Mouse (Mus musculus) 3134 (cell line): Measurements from ENCODE around the gene Epn2.

Source experiments
- DNase-seq: peaks from one replicate; pipeline ENCODE4 v3.0.0-alpha.2; 2011; ENCODE audit warnings: low spot score; ENCODE audit not compliant: insufficient read length; ENCODE audit errors: extremely low read depth

Gene Epn2

DNA sequence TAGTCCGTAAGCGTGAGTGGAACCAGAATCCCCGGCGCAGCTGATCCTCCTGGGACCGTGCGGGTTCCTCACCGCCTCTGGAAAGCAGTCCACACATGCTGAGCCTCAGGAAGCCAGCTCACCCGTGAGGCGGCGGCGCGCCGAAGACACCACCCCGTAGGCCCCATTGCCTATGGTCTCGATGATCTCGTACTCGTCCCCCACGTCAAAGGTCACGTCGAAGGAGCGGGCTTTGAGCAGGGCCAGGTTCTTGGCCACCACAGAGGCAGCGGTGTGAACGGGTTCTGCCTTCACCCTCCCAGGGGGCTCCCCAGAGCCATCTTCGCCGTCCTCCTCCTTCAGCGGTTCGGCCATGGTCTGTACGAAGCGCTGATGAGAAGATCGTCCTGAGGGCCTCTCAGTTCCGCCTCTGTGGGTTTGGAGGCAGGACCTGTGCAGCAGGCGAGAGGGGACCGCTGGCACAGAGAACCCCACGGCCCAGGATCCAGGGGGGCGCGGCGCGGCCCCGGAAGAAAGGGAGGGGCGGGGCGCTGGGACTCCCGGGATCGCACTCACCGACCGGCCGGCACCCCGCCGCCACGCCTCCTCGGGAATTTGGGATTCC, 85.9 kb downstream of the Epn2 start:
- no peak for DNase-seq

DNA sequence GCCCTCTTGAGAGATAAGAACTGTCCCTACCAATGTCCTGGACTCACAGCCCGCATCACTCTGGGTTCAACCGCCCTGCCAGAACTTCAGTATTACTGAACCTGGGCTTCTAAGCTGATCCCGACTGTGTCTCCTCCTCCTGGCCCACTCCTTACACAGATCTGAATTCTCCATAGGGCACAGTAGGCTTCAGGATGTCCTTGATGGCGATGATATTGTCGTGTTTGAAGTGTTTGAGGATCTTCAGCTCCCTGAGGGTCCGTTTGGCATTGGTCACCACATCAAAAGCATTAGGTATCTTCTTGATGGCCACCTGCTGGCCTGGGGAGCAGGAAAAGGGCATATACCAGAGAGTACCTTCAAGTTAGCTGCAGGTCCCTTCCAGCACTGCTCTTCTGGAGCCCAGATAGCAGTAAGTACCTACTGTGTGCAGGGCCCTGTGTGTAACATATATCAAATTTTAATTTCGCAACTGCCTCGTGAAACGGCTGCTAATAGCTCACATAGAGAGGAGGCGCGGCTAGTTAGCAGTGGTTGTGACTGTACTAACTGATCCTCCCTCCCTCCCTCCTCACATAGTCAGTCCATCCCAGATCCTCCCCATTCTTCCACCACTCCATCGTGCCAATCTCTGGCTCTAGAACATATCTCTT, 86.6 kb downstream of the Epn2 start:
- DNase-seq = no peak

DNA sequence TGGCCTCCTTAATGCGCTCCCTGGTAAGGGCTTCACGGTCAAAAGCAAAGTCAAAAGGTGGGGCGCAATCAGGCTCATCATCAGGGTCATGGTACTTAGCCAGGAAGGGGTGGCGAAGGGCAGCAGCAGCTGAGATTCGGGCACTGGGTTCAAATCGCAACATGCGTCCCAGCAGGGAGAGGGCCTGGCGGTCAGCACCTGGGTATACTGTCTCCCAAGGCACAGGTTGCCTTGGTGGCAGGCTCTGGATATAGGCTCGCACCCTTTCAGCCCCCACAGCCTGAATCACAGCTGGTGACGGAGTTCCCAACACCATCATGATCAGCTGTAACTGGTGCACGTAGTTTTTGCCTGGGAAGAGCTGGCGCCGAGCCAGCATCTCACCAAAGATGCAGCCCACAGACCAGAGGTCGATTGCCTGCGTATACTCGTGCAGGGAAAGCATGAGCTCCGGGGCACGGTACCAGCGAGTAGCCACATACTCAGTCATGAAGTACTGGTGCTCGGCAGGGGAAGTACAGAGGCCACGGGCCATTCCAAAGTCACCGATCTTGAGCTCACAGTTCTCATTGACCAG, 88.5 kb downstream of the Epn2 start:
- no peak for DNase-seq

DNA sequence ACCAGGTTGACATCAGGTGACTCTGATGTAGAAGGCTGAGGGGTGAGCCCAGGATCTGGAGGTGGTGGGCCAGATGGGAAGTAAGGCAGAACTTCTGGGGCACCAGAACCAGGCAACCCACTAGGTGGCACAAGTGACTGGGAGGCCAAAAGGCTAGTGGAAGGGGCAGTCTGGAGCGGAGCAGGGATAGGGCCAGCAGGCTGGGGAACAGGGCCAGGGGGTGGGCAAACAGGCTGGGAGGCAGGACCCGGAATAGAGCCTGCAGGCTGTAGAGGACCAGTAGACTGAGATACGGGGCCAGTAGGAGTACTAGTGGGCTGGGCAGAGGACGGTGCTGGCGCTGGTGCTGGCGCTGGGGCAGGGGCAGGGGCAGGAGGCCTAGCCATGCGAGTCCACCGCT, 89.6 kb downstream of the Epn2 start:
- DNase-seq = no peak

DNA sequence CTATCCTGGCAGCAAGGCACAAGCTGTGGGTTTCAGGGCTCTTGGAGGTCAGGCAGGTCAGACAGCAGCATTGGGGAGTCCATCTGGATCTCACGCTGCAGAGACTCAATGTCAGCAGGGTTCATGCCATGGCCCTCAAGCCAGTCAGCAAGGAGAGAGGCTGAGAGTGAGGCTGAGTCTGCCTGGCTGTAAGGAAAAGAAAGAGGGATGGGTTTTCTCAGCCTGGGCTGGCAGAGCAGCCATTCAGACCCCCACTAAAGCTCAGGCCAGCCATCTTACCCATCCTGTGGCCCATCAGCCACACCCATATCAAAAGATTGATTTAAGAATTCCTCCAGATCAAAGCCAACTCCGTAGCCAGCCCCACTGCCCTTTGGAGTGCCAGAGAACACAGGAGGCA, 90.4 kb downstream of the Epn2 start:
- no peak for DNase-seq

DNA sequence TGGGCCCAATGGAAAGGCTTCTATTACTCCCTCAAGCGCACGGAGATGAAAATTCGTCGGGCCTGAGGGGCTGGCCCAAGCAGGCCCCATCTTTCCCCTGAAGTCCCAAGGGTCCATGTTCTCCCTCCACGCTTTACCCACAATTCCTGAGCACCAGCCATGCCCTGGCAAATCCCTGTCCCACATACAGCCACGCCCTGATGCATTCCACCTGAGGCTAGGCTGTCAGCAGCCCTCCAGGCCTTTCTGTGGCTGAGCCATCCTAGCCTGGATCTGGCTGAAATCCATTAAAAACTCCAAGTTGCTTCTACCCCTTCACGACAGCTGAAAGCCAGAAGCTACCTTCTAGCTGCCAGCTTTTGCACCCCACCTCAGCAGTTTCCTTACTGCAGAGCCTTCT, 91.6 kb downstream of the Epn2 start:
- DNase-seq = peak; percentile 43

DNA sequence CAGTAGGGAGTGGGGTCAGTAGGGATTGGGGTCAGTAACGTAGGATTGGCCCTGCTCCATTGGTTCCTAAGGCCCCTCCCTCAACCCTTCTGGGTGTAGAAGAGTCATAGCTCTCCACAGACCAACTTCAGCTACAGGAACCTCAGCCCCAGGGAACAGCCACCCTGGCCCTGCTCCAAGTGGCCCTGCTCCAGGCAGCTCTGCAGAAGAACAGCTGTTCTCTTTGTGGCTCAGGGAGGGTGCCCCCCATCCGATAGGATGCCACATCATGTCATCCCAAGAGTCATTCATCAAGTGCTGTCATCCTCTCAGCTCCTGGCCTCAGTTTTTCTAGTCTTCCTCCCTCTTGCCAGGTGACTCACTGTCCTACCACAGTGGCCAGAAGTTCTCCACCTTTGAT, 92.1 kb downstream of the Epn2 start:
- peak; percentile 76 for DNase-seq

DNA sequence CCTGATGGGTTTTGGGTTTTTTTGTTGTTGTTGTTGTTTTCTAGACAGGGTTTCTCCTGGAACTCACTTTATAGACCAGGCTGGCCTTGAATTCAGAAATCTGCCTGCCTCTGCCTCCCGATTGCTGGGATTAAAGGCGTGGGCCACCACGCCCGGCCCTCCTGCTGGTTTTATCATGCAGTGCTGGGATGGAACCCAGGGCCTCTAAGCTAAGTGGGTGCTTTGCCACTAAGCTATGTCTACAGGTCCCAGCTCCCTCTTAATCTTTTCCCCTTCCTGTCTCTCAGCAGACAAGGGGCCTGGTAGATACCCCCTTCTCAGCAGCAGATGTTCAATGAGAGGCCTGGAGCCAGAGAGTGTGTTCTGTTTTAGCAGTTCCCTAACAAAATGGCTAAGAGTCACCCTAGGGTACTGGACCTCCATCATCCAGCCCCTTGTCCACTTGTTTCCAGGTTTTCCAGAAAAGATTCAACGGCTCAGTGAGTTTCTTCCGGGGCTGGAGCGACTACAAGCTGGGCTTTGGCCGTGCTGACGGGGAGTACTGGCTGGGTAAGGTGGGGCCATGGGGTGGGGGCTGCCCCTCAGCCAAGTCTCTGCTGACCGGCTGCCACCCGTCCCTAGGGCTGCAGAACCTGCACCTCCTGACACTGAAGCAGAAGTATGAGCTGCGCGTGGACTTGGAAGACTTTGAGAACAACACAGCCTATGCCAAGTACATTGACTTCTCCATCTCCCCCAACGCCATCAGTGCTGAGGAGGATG, 92.8 kb downstream of the Epn2 start:
- DNase-seq = no peak

DNA sequence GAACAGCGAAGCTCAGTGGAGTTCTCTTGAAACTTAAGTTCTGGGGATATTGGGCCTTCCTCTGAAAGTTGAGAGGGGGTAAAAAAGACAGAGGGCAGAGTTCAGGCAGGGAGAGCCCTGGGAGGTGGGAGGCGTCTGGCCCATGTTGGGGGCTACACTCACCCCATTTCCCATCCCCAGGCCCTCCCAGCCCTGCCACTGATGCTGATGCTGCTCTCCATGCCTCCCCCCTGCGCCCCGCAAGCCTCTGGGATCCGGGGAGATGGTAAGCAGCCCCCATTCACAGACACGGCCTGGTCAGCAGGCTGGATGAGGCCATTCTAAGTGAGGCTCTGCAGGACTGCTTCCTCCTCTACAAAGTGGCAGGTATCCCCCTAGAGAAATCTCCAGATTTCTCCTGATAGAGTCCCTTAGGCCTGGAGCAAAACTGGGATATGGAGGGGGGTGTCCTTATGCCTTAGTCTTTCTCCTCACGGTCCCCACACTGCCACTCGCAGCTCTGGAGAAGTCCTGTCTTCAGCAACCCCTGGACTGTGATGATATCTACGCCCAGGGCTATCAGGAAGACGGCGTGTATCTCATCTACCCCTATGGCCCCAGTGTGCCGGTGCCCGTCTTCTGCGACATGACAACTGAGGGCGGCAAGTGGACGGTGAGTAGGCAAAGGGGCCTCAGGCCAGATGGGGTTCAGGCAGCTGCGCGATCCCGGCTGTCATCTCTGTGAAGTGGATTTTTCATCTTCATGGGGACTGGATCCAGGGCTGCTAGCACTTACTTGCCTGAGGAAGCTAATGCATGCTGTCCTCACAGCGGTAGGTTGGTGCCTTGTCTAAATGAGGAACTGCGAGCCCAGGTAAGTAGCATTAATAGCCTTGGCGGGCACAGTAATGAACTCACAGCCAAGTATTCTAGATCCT, 93.7 kb downstream of the Epn2 start:
- DNase-seq = no peak

DNA sequence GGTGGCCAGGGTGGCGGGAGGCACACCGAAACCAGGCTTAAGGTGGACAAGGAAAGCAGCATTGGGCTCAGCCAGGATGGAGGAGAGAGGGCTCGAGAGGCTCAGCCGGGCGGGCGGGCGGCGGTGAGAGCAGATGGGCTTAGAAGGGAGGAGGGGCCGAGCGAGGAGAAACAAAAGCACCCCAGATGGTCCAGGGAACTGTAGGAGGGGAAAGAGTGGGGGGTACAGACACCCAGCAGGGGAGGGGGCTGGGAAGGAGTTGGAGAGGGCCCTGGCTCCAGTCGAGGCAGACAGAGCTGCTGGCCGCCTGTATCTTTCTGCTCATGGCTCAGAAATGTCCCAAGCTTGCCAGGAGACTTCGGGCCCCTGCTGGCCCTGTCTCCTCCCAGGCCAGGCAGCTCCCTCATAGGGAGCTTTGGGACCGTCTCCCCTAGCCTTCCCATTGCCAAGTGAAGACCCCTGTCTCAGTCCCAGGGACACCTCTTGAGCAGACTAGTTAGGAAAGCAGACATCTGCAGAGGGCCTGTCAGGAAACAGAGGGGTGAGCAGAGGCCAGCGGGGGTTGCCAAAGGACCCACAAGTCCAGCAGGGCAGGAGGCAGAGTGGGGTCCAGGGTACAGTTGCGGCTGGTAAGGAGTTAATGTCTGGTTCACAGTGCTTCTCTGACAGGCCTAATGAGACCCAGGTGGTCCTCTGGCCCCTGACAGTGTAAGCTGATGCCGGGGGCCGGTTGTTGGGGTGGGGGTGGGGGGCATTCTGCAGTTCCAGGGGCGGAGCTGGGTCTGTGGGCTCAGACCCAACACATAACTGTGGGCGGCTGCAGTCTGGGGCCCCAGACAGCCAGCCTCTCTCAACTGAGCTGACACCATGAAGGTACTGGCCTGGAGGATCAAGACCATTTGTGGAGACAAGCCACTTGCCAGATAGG, 94.6 kb downstream of the Epn2 start, which contains the start of gene Mfap4:
Gene Mfap4, plus strand, starts transcription at position 819 of the 928 bp plus-strand sequence.
- no peak for DNase-seq

DNA sequence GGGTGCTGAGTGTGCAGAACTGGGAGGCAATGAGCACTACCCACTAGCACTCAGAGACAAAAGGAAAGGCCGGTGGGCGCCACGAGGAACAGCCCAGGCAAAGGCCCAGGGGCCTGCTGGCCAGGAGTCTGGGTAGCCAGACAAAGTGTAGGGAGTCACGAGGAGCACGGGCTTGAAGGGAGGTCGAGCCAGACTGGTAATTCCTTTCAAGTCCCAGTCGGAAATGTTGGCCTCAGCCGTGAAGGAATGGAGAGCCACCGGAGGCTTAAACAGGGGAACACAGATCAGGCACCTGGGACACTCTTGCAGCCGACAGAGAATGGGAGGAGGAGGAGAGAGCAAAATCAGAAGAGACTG, 95.3 kb downstream of the Epn2 start:
- DNase-seq = no peak

DNA sequence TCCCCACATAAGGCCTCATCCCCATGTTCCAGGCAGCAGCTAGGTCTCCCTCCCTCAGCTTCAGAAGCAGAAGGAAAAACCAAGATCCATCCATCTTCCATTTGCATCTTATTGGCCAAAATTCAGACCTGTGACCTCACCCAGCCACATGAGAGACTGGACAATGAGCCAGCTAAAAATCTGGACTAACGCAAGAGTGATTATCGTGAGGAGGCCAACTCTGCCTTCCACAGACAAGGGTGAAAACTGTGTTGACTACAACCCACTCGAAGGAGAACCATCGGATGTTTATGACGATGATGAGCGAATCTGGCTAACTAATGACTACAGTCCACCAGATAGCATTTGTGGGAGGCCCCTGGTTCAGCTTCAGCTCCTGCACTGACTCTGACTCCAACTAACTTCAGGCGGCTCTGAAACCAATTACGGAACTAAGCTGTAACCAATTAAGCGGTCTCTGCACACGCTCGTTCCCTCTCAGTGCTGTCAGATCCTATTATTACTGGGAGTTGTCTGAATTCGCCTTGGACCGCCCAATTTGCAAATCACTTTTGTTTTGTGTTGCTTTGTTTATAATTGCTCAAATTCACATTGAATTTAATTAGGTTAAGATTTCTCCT, 96.2 kb downstream of the Epn2 start:
- DNase-seq = no peak

DNA sequence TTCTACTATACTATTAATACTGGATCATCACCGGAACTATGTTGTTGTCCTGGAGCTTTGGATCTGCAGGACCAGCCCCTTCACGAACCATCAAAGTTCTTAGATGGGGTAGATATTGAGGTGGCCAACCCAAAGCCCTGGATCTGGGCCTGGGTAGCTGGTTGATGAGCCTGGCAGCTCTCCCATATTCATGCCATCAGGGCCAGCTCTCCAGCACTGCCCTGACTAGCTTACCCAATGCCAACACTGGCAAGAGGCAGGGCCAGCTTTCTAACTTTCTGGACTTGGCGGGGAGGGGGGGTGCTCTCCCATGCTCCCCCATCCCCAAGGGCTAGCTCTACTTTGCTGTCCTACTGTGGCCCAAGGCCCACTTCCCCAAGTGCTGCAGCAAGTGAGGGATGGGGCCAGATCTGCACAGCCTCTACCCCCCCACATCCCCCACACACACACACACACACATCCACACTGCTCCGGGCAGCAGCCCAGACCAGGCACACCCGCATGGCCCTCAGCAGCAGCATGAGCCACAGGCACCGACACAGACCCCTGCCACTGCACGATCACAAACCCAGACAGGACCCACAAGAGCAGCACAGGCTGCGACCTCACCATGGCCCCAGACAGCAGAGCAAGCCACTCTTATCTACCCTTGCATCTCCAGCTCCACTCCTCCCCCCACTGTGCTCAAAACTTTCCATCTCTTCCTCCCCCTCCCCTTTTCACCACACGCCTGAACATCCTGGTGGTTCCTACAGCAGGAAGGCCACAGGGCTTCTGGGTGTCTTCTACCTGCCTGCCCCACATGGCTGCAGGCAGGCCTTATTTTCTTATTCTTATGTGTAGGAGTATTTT, 98.0 kb downstream of the Epn2 start:
- no peak for DNase-seq

DNA sequence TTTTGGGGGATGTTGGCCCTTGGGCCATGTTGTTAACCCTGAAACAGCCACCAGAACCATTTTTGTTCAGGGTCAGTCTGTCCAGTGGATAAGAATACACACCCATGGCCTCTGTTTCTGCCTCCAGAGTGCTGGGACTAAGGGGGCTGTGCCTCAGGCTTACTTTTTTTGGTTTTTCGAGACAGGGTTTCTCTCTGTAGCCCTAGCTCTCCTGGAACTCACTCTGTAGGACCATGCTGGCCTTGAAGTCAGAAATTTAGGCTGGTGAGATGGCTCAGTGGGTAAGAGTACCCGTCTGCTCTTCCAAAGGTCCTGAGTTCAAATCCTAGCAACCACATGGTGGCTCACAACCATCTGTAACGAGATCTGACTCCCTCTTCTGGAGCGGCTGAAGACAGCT, 100.7 kb downstream of the Epn2 start:
- no peak for DNase-seq

DNA sequence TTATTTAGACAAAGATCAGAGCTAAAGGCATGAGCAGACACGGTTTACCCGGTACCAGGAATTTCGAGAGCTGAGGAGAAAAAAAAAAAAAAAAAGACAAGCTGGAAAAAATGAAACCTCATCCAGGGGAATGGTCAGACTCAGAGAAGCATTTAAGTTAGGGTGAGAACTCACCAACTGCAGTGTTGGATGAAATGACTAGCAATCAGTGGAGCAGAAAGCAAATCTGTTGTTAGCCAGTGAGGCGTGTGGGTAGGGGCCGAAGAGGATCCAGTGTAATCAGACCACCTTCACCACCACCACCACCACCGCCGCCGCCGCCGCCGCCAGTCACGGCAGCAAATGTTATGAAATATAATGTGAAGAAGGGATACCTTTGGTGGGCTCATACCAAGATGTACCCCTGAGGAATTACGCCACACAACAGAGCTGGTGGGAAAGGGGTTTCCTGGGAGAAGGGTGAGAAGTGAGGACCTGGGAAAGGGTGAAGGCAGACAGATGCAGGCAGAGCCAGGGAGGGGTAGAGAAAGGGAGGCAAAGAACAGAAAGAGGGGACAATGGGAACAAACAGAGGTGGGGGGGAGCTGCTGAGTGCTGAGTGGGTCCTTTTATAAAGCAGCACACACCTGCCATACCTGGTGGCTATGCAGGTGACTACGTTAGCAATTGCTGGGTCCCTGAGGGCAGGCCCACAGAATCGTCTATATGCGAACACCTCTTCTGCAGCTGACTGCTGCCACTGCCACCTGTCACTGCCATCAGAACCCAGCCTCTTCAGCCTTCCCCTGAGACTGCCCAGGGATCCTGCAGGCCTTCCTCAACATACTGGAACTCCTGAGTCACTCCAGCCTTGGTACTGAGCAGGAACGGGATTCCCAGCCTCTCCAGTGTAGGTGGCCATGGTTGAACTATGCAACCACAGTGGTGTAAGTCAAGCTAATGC, 101.7 kb downstream of the Epn2 start:
- DNase-seq = no peak

DNA sequence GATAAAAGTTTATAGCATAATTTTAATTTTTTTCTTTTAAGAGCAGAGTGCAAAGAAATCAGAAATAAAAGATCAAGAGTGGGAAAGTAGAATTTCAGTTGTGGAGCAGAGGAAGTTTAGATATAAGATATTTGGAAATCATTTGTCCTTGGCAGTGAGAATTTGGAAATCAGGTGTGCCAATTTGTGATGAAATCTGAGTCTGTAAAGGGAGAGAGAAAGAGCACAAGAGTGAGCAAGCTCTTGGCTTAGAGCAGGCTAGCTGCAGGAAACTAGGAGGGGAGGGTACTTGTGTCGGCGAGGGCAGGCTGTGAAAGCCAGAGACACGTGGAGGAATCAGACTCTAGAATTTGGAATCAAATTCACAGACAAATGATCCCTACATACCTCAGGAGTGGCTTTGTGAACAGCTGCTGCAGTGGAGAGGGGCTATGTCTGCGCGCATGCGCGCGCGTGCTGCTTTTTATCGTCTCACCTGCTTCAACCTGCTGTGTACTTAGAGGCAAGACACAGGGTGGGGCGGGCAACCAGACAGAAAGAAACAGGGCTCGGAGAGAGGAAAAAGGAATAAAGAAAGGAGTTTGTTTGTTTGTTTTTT, 102.6 kb downstream of the Epn2 start:
- no peak for DNase-seq

DNA sequence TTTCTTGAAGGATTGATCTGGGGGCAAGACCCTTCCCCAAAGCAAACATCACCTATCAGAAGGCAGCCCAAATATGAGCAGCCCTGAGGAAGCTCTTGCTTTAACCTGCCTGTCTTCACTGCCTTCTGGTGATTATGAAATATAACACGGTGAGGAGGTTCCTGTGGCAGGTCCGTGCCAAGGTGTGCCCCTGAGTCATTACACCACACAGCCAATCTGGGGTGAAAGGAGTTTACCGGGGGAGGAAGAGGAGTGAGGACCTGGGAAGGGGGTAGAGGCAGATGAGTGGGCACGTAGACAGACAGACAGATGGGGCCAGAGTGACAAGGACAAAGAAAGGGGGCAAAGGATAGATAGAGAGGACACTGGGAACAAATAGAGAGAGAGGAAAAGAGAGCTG, 105.9 kb downstream of the Epn2 start:
- DNase-seq = no peak
